35 mouse cellular contexts compared by ENCODE assay signal in the genomic region with DNA sequence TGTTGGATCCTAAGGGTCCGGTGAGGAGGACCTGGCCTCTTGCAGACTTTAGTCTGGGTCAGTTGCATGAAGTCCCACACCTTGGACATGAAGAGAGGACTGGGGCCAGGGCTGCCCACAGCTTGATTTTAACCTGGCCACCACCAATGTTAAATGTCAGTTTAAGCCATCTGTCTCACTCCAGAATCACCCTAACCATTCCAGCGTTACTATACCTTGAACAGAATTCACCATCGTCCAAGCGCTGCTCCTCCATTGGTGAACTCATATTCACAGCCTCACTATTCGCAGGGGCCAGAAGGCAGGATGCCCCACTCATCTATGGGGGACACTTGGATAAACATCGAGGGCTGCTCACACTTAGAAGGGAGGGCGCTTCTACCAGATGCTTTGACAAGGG.
"Had no signal": no experiment of that assay in that cellular context is flagged by ENCODE, and none has a peak within 500 bp of the region (broad histone marks: within the 10 kb centered on the region; RNA-seq: fewer than 3 reads in every experiment).

No protein-coding gene starts in this region.

- H3K9me3 ChIP-seq: hindbrain, embryonic 12.5 days; hindbrain, embryonic 13.5 days; hindbrain, embryonic 15.5 days; intestine, embryonic 15.5 days had no signal

- H3K4me3 ChIP-seq: heart, embryonic 10.5 days; heart, embryonic 12.5 days; heart, embryonic 13.5 days; heart, embryonic 15.5 days; hindbrain, embryonic 10.5 days; hindbrain, embryonic 12.5 days; hindbrain, embryonic 13.5 days; hindbrain, embryonic 15.5 days; intestine, embryonic 15.5 days; kidney, embryonic 15.5 days; layer of hippocampus, adult 2 months had no signal

- H3K4me1 ChIP-seq: hindbrain, embryonic 15.5 days had no signal

- ATAC-seq: hindbrain, embryonic 16.5 days; hindbrain, postnatal 0 days; inflammation-experienced regulatory T-cells, adult 6 months; intestine, embryonic 15.5 days; intestine, embryonic 16.5 days; intestine, postnatal 0 days had no signal

- DNase-seq: heart, postnatal 10 days; heart, postnatal 14 days; heart, postnatal 36 days; heart, postnatal 4 days; kidney, adult 11 months; kidney, adult 18-20 months; kidney, adult 2 months; kidney, adult 8-10 months; kidney, adult 9 months; kidney, postnatal 10 days; kidney, postnatal 14 days; kidney, postnatal 25 days; kidney, postnatal 36 days; kidney, postnatal 4 days; layer of hippocampus, adult 9-11 months; layer of hippocampus, postnatal 36 days had no signal

- H3K4me2 ChIP-seq: heart, embryonic 11.5 days; heart, embryonic 12.5 days; heart, embryonic 13.5 days; heart, embryonic 15.5 days; hindbrain, embryonic 12.5 days; hindbrain, embryonic 13.5 days; hindbrain, embryonic 14.5 days; hindbrain, embryonic 15.5 days; intestine, embryonic 15.5 days; kidney, embryonic 15.5 days had no signal

- H3K27ac ChIP-seq: heart, embryonic 10.5 days; heart, embryonic 13.5 days; heart, embryonic 15.5 days; hindbrain, embryonic 10.5 days; hindbrain, embryonic 12.5 days; hindbrain, embryonic 13.5 days; hindbrain, embryonic 14.5 days; hindbrain, embryonic 15.5 days; hindbrain, postnatal 0 days; intestine, embryonic 15.5 days; kidney, embryonic 15.5 days; kidney, postnatal 0 days; layer of hippocampus, adult 2 months had no signal

- H3K27me3 ChIP-seq: heart, embryonic 12.5 days; heart, embryonic 13.5 days; heart, embryonic 15.5 days; hindbrain, embryonic 12.5 days; hindbrain, embryonic 13.5 days; hindbrain, embryonic 15.5 days; intestine, embryonic 15.5 days; kidney, embryonic 15.5 days had no signal

- H3K36me3 ChIP-seq: heart, embryonic 10.5 days; heart, embryonic 12.5 days; heart, embryonic 13.5 days; heart, embryonic 15.5 days; hindbrain, embryonic 10.5 days; hindbrain, embryonic 12.5 days; hindbrain, embryonic 13.5 days; hindbrain, embryonic 15.5 days; intestine, embryonic 15.5 days; kidney, embryonic 15.5 days had no signal

- H3K9ac ChIP-seq: heart, embryonic 12.5 days; heart, embryonic 13.5 days; heart, embryonic 15.5 days; hindbrain, embryonic 12.5 days; hindbrain, embryonic 13.5 days; hindbrain, embryonic 14.5 days; hindbrain, embryonic 15.5 days; intestine, embryonic 15.5 days; kidney, embryonic 15.5 days had no signal
